Mouse (Mus musculus): ENCODE results near the gene Atxn7l1.
A peak's percentile ranks its signal among the peaks of the same experiment; 100 is the strongest.

Gene Atxn7l1

GRCm38 (mm10) chr12:33236344-33237049 is 89.0 kb downstream of the Atxn7l1 start:
- DNase-seq, result peak; percentile 63

- DNase-seq, result no peak
Measured at GRCm38 (mm10) chr12:33237108-33237507, 89.6 kb downstream of the Atxn7l1 start.

DNA sequence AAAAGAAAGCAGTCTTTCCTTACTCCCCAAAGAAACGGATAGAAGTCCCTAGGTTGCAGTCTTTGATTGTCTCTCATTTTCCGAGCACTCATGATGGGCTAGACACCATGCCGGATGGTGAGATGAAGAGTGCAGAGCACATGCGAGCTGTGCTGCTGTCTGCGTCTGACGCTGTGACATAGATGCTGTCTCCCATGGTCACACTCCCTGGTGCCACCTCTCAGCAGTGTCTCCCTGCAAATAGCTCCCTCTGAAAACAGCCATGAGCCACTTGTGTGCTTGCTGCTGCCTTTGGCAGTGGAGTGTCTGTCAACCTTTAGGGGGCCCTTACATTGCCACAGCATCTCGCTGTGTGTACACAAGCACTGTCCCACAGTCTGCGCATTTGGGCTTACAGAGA is 95.2 kb downstream of the Atxn7l1 start:
- no peak for DNase-seq

DNA sequence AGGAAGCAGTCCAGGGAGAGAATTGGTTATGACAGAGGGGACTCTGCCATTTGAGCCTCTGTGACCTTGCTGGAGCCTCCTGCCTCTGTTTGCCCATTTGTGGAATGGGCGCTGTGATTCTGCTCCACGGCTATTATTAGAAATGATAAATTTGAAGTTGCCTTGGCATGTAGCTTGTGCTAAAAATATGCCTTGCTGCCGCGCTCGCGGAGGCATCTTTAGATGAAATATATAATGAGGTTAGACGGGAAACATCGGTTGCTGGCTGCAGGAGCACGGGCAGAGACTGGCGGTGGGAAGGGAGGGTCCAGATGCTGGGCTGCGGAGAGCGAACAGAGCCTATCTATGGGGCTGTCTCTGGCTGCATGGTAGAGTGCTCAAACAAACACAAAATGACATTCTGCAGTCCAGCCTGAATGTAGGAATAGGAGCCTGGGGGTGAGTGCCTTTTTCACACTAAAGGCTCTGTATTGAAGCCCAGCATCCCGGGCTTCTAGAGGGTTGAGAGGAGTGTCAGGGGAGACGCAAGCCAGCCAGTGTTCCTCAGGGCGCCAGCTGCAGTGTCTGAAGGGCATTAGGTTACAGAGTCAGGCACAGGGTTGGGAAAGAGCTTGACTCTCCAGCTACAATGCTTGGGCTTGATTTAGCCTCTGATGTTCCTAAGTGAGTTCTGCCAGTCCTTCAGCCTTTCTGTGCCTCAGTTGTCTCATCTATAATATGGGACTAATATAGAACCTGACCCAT is 96.8 kb downstream of the Atxn7l1 start:
- no peak for DNase-seq

GRCm38 (mm10) chr12:33245455-33245854 is 98.0 kb downstream of the Atxn7l1 start:
- peak; percentile 57 for DNase-seq

DNA sequence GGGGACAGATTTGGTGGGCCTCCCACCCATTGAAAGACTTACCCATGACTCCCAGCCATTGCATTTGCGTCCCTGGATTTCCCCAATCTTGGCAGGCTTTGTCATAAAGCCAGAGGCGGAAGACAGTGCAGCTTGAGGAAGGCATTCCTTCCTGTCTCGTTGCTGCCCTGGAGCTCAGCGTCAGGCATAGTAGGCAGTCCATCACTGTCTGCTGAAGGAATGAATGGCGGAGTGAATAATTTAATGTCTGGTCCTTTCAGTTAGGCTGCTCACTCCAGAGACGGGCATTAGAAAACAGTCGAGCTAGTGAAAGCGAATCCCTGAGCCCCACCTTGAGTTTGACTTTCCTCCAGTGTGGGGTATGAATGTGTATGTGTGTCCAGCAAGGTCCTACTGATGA is 99.4 kb downstream of the Atxn7l1 start:
- peak; percentile 28 for DNase-seq

DNA sequence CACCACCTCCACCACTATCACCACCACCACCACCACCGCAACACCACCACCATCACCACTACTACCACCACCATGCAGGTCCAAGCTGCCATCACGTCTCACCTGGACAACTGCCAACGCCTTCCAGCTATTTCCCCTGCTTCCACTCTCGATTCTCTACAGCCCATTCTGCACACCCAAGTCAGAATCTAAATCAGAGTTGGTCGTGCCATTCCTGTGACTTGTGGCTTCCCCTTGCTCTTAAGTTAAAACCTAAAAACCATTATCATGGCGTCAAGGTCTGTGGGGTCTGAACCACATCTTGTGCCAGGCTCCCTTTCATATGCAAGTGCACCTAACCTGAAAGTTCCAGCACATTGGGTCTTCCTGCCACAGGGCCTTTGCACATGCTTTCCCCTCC is 102.7 kb downstream of the Atxn7l1 start:
- no peak for DNase-seq

DNA sequence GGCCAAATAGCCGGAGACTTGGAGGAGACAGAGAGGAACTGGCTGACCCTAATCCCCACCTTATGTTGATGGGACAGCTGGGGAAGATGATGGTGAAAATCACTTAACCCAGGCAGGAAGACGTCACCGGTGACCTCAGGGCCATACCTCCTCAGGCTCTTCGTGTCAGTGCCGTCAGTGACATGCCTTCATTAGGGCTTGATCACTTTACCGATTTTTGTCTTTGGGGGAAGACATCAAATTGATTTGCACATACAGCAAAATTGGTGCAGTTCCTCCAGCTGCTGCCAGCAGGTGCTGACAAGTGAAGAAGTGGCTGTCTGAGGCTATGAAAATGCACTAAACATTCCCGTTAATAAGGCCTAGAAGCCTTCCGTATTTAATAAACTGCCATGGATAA is 103.9 kb downstream of the Atxn7l1 start:
- DNase-seq, result no peak

DNA sequence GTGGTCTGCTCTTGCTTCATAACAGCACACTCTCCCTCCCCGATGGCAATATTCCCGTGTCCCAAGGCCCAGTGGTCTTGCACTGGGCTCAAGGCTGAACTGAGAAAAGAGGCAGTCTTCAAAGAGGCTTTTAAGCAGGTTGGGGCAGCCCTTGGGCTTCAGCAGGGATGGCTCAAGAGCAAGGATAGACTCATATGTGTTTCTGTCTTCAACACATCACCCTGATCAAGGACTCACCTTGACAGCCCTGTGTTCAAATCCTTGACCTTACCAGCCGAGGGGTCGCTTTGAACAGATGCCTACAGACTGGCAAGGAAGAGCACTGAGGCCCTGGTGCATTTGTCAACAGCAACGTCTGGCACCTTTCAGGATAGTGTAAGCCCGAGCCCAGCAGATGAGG is 105.1 kb downstream of the Atxn7l1 start:
- no peak for DNase-seq

DNA sequence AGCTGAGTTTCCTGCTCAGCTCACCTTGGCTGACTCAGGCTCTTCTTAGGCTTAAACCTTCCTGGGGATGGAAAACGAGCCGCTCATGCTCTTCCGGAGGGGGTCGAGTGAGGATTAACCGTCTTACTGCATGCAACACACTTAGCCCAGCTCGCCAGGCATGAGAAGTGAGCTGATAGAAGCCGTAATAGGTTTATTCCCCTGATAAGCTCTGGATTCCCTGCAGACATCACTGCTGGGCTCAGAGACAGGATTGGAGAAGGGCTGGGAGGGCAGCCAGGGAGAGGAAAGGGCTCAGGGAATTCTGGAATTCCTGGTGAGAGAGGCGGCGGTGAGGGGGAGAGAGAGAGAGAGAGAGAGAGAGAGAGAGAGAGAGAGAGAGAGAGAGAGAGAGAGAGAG is 105.7 kb downstream of the Atxn7l1 start:
- DNase-seq, result no peak

- DNase-seq, result no peak
Measured at GRCm38 (mm10) chr12:33255256-33255655, 107.8 kb downstream of the Atxn7l1 start.

GRCm38 (mm10) chr12:33256426-33256825 is 108.9 kb downstream of the Atxn7l1 start:
- no peak for DNase-seq

DNA sequence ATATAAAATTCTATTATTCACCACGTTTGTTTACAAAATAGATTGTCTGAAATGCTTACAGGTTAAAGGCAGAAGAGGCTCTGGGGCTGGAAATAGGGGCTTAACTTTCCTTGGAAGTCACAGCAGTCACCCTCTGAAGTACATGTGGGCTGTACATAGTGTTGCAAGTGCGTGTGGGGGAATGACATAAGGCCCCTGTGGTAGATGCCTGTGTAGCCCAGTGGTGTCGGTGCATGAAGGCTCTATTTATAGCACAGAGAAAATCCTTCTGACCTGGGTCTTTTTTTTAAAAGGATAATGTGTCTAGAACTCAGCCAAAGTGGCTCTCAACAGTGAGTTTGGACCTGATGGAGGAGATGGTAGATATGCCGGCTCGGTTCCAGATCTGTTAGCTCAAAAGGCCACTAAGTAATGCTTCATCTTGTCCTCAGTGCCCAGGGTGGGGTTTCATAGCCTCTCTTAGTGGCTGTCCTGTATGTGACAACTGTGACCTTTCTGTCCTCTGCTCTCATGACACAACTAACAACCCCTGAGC is 111.6 kb downstream of the Atxn7l1 start:
- DNase-seq, result no peak

- DNase-seq, result no peak
Measured at GRCm38 (mm10) chr12:33260575-33260974, 113.1 kb downstream of the Atxn7l1 start.

DNA sequence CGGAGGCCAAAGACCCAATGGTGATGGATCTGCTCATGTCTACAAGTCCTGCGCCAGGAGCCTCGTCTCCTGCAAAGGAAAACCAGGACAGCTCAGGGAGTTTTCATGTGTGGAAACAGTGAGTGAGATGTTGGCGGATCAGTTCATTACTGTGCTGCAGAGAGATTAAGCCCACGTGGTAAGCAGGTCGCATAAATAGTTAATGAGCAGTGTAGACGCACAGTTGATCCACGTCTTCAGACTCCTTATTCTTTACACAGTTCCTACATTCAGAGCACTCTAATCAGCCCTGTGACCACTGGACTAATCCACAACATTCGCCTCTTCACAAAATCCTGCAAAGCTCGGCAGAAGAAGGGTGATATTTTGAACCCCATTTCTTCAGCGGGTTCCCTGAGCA is 118.4 kb downstream of the Atxn7l1 start:
- DNase-seq, result no peak

DNA sequence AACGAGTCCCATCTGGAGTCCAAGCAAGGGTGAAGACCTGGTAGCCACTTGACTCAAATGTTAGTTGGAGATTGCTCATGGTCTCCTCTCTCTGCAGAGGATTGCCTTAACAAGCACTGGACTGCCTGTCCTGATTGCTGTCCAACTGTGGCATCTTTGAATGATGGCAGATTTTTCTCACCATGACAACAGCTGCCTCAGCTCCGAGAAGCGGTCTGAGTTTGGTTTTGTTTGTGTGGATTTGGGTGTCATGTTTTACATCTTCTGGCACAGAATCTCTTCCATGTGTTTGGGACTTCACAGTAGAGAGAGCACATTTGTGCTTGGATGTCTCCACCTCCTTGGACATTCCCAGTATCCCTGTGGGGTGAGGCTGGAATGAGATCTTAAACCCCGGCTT is 120.5 kb downstream of the Atxn7l1 start:
- DNase-seq, result no peak

DNA sequence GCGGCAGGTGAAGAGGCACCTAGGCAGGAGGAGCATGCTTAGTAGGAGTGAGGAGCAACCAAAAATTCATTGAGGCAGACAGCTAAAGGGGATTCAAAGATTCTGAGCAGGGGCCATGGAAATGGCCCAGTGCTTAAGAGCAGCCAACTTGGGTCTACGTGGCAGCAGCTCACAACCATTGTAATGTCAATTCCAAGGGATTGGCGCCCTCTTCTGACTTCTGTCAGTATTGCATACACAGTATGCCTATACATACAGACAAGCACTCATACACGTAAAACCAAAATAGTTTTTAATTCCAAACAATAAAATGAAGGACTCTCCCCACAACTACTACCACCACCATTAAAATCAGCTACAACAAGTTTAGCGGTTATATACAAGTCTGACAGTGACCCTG is 122.2 kb downstream of the Atxn7l1 start:
- peak; percentile 68 for DNase-seq

GRCm38 (mm10) chr12:33271865-33272264 is 124.4 kb downstream of the Atxn7l1 start:
- peak; percentile 53 for DNase-seq

DNA sequence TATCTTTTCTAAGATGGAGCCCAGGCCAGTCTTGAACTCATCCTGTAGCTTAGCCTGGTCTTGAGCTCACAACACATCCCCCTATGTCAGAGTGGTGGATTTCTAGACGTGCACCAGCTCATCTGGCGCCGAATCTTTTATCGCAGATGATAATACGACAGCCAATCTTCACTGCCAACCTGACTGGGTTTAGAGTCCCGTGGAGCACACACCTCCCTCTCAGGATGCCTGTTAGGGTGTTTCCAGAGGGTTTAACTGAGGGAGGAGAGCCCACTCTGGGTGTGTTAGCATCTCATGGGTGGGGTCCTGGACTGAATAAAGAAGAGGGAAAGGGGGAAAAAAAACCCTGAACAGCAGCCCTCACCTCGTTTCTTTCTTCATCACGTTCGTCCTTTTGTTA is 124.9 kb downstream of the Atxn7l1 start:
- DNase-seq, result no peak

GRCm38 (mm10) chr12:33273147-33273546 is 125.7 kb downstream of the Atxn7l1 start:
- no peak for DNase-seq

DNA sequence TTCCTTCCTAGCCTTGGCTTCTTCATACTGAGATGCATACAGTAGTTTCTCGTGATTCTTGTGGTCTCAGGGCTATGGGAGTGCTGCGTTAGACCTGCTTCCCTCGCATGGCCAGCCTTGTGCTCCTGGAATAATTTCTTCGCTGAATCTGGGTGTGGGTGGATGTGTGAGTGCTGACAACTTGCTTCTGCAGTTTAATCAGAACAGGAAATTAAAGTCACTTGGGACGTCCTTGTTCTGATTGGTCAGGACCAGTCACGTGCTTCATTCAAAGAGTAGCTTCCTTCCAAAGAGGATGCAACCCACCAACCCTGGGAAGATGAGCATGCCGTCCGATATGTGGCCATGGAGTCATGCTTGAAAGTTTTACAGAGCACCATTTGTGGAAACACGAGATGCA is 126.2 kb downstream of the Atxn7l1 start:
- no peak for DNase-seq

GRCm38 (mm10) chr12:33276028-33276427 is 128.5 kb downstream of the Atxn7l1 start:
- no peak for DNase-seq

- no peak for DNase-seq
Measured at GRCm38 (mm10) chr12:33277427-33277826, 129.9 kb downstream of the Atxn7l1 start.

DNA sequence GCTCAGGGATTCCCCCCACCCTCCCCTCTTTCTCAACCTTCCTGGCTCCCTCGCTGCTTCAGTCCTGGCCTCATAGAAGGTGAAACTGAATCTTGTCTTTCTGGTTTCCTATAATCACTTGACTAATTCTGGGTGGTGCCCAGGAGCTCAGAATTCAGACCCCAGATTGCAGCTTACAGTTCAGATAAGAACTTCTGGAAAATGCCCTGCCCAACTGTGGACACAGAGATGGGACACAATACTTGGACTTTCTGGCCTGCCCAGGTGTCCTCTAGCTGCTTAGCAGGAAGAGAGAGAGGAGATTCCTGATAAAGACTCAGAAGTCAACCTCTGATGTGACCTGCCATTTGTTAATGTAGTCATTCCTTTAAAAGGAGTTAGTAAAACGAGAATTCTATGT is 131.7 kb downstream of the Atxn7l1 start:
- no peak for DNase-seq

Measured in kidney, postnatal 10 days (tissue).